Mouse (Mus musculus) E14TG2a.4 (cell line): Measurements from ENCODE around the gene Smtnl2.

Experiments
- CTCF ChIP-seq: conservative IDR thresholded peaks from 2 replicates; pipeline ENCODE4 v1.5.1; 2014; ENCODE audit warnings: low read length
- NANOG ChIP-seq: IDR thresholded peaks from 2 replicates; pipeline ENCODE4 v1.6.1; 2014; ENCODE audit warnings: borderline replicate concordance, low read length, mixed read lengths
- POU5F1 ChIP-seq: IDR thresholded peaks from 2 replicates; pipeline ENCODE4 v1.6.1; 2014; ENCODE audit warnings: low read length, borderline replicate concordance

- TF ChIP-seq CTCF: no peak
- TF ChIP-seq NANOG: no peak
- TF ChIP-seq POU5F1: no peak
Observed at GRCm38 (mm10) chr11:72438411-72438810, 26.9 kb upstream of the Smtnl2 start.
